ENCODE assay signal across 8 mouse cellular contexts in genomic region chr19:5040862-5041523, GRCm38 (mm10). TPM values are rescaled to one million over a fixed set of nuclear protein-coding genes. Genes with fewer than 3 reads are reported as not detected.
DNase-seq lines count a peak whose midpoint lies in the region; ATAC-seq and TF ChIP-seq lines count a peak whose summit lies in the region.

Gene Brms1, plus strand, starts transcription at chr19:5041354.

- TF ChIP-seq CTCF in cortical plate, adult 2 months (IDR thresholded peaks at IDR 0.05; ENCODE audit: extremely low read depth, insufficient read depth, low read length): no peak

- peak; percentile 95 for DNase-seq in adipocyte (ENCODE audit: low spot score)
- DNase-seq in gastrocnemius, postnatal 10 days: peak; percentile 88
- peak; percentile 95 for DNase-seq in induced T-regulatory cell, adult 2 months (ENCODE audit: low read depth)
- DNase-seq in left cerebral cortex, adult 8-10 months (ENCODE audit: low spot score in 2 of 2): peak; percentile 89 to 92
- DNase-seq in right cerebral cortex, adult 18-20 months: peak; percentile 95
- peak; percentile 73 for DNase-seq in urinary bladder, adult 2 months (ENCODE audit: low spot score)

- peak within 1 kb of the TSS; percentile 65 for H3K4me3 ChIP-seq in cortical plate, adult 2 months (ENCODE audit: insufficient read depth, low read length)

- TF ChIP-seq POLR2A in cortical plate, adult 2 months (IDR thresholded peaks at IDR 0.05; ENCODE audit: extremely low read depth, insufficient read depth, low read length): peak; percentile 67

- peak; percentile 85 for ATAC-seq in megakaryocyte, adult 5-6 weeks (ENCODE audit: poor library complexity, severe bottlenecking)

- H3K4me1 ChIP-seq in cortical plate, adult 2 months (ENCODE audit: control insufficient read depth, insufficient read depth, low read length): peaks cover 2% of the 10 kb centered on the region; the same call in 1 of the 2 replicates

- 0 out of 2 replicates have a peak within 1 kb of the TSS, but pooled peaks have one; percentile 21 for H3K27ac ChIP-seq in cortical plate, adult 2 months (ENCODE audit: insufficient read depth, low read length)

RNA-seq across cellular contexts. Expression of gene Brms1, which starts in this region (rescaled TPM):
- polyA plus RNA-seq in cortical plate, adult 2 months (2012; rRNA removed): 29.1 and 34.8 TPM in 2 replicates
- total RNA-seq in gastrocnemius, postnatal 10 days (2021): 10 to 100 TPM; 14.3 to 15.5 TPM
- 10 to 100 TPM; 23.7 to 29.7 (median 25.4) TPM for total RNA-seq in left cerebral cortex, adult 8-10 months (2022)
- 16.5 and 22.4 TPM in 2 replicates for total RNA-seq in megakaryocyte, adult 5-6 weeks (2015)
- total RNA-seq in megakaryocyte, adult 5-6 weeks (2017): 28.5 and 30.4 TPM in 2 replicates
- 30.8 and 31.1 TPM in 2 replicates for polyA plus RNA-seq in urinary bladder, adult 2 months (2012; rRNA removed)

Comparison
In these comparisons a context has a peak if more than half of its experiments do, and no peak if none do; other contexts are left out.
1. Peak in every context shown above with its lines: DNase-seq, ATAC-seq, H3K4me3 ChIP-seq and H3K27ac ChIP-seq.